Mouse (Mus musculus): ENCODE measurements at regions not wholly inside any gene's neighbourhood (a gene's known extent, or its start where the extent isn't known, plus 50 kb on each side); places are given as distances from the start of the nearest gene placed in this dataset.

DNA sequence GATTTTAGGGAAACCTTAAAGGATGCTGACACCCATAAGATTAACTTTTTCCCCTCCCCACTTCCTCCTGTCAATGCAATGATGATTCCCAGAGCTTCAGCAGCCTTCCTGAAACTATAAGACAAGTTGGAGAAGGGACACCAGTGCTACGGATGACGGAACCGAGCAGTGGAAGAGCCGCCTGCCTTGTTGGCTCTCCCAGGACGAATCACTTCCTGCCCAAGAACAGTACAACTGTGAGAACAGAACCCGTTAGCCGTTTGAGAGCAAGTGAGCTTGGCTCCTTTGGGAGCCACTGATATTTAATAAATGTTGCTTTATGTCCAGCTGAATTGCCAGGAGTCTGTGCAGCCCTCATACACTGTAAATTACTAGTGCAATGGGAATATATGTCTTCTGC, 166.8 kb upstream of the Spdye4c start:
- H3K4me1 ChIP-seq (ENCODE audit: control insufficient read depth, insufficient read depth, low read length), result peaks cover 9% of the 10 kb centered on the region; the same call in 1 of the 2 replicates

DNA sequence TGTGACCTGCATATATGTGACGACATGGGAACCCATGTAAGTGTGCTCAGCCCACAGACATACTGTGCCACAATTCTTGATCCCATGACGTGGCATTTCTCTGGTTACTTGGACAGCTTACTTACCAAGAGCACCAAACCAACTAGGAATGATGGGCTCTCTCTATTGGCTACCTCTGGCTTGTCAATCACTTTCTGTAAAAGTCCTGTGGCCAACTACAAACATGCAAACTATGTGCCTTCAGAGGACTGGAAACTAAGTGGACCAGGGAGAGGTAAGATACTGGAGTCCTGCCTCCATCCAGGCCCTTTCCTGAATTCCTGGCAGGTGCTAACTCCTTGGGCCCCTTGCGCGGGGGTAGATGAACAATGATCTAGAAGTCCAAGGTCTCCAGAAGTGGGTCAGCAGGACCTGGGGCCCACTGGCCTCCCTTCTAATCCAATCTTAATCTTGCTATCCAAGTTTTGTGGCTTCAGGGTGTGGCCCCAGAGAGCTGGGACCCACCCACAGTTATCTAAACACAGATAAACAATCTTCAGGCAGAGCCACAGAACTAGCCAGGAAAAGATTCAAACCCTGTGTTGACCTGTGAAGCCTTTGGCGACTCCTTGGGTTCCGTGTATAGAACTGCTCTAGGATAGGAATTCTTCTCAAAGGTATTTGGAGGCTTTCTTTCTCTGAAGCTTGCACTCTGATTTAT, 163.7 kb upstream of the Spdye4c start:
- WGBS, result 86% methylated on average over 6 of the region's 6 CpGs

More for the DNA sequence above, 166.8 kb upstream of the Spdye4c start:
- H3K27me3 ChIP-seq (ENCODE audit: control insufficient read depth, insufficient read depth, low read length), result no peaks in the 10 kb centered on the region
- 61% methylated on average over 7 of the region's 7 CpGs for WGBS
- DNase-seq (ENCODE audit: low spot score) (no peak), ATAC-seq (ENCODE audit: low FRiP score, low read depth) (no peak)
- H3K9me3 ChIP-seq (ENCODE audit: control insufficient read depth, low read length), result no peaks in the 10 kb centered on the region
- no peaks in the 10 kb centered on the region for H3K36me3 ChIP-seq (ENCODE audit: control insufficient read depth, insufficient read depth, low read length)
- no peak overlapping the region for H3K9ac ChIP-seq (ENCODE audit: low read depth, low read length, severe bottlenecking)
- no peak overlapping the region for H3K4me2 ChIP-seq (replicated peaks; ENCODE audit: low read depth, low read length, severe bottlenecking)
- no peak overlapping the region for H3K27ac ChIP-seq (replicated peaks; ENCODE audit: low read depth, low read length)
- TF ChIP-seq POLR2A (IDR thresholded peaks at IDR 0.05; ENCODE audit: borderline replicate concordance, extremely low read depth, insufficient read depth, insufficient read length), result no peak
- H3K4me3 ChIP-seq (replicated peaks; ENCODE audit: low read length), result no peak overlapping the region

DNA sequence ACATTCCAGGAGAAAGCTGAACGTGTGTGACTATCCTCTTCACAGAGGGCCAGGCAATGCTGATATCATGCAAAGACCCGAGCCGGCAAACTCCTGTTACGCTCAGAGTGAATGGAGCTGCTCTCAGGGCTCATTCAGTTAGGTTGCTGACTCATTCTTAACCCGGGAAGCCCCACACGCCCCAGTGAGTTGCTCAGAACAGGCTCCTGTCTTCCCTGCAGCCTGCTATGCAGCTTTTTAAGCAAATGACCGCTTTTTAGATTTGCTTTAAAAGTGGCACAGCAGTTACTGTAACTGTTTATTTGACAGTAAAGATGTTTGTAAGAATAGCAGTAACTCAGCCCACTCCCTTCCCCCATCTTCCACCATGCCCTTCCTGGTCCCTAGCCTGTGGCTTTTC, 162.9 kb upstream of the Spdye4c start:
- no peak overlapping the region; the same call in 1 of the 2 replicates for H3K4me3 ChIP-seq (replicated peaks; ENCODE audit: low read length)
- no peaks in the 10 kb centered on the region for H3K9me3 ChIP-seq (ENCODE audit: control insufficient read depth, low read length)
- ATAC-seq (ENCODE audit: low FRiP score, low read depth), result no peak
- no peak overlapping the region for H3K27ac ChIP-seq (replicated peaks; ENCODE audit: low read depth, low read length)
- peaks cover 12% of the 10 kb centered on the region; the same call in 1 of the 2 replicates for H3K4me1 ChIP-seq (ENCODE audit: control insufficient read depth, insufficient read depth, low read length)
- WGBS, result 25% methylated on average over 7 of the region's 7 CpGs
- no peaks in the 10 kb centered on the region for H3K27me3 ChIP-seq (ENCODE audit: control insufficient read depth, insufficient read depth, low read length)
- H3K36me3 ChIP-seq (ENCODE audit: control insufficient read depth, insufficient read depth, low read length), result no peaks in the 10 kb centered on the region
- DNase-seq (ENCODE audit: low spot score), result no peak
- H3K4me2 ChIP-seq (replicated peaks; ENCODE audit: low read depth, low read length, severe bottlenecking), result peak overlapping the region; percentile 5; the same call in 1 of the 2 replicates
- TF ChIP-seq POLR2A (IDR thresholded peaks at IDR 0.05; ENCODE audit: borderline replicate concordance, extremely low read depth, insufficient read depth, insufficient read length), result no peak
- no peak overlapping the region for H3K9ac ChIP-seq (ENCODE audit: low read depth, low read length, severe bottlenecking)

More for the DNA sequence above, 163.7 kb upstream of the Spdye4c start:
- no peak overlapping the region for H3K27ac ChIP-seq (replicated peaks; ENCODE audit: low read depth, low read length)
- no peaks in the 10 kb centered on the region for H3K27me3 ChIP-seq (ENCODE audit: control insufficient read depth, insufficient read depth, low read length)
- no peak overlapping the region for H3K9ac ChIP-seq (ENCODE audit: low read depth, low read length, severe bottlenecking)
- no peak for DNase-seq (ENCODE audit: low spot score)
- H3K36me3 ChIP-seq (ENCODE audit: control insufficient read depth, insufficient read depth, low read length), result no peaks in the 10 kb centered on the region
- no peak overlapping the region for H3K4me2 ChIP-seq (replicated peaks; ENCODE audit: low read depth, low read length, severe bottlenecking)
- H3K4me3 ChIP-seq (replicated peaks; ENCODE audit: low read length), result no peak overlapping the region
- no peak for ATAC-seq (ENCODE audit: low FRiP score, low read depth)
- peaks cover 12% of the 10 kb centered on the region; the same call in 1 of the 2 replicates for H3K4me1 ChIP-seq (ENCODE audit: control insufficient read depth, insufficient read depth, low read length)
- H3K9me3 ChIP-seq (ENCODE audit: control insufficient read depth, low read length), result no peaks in the 10 kb centered on the region
- no peak for TF ChIP-seq POLR2A (IDR thresholded peaks at IDR 0.05; ENCODE audit: borderline replicate concordance, extremely low read depth, insufficient read depth, insufficient read length)

DNA sequence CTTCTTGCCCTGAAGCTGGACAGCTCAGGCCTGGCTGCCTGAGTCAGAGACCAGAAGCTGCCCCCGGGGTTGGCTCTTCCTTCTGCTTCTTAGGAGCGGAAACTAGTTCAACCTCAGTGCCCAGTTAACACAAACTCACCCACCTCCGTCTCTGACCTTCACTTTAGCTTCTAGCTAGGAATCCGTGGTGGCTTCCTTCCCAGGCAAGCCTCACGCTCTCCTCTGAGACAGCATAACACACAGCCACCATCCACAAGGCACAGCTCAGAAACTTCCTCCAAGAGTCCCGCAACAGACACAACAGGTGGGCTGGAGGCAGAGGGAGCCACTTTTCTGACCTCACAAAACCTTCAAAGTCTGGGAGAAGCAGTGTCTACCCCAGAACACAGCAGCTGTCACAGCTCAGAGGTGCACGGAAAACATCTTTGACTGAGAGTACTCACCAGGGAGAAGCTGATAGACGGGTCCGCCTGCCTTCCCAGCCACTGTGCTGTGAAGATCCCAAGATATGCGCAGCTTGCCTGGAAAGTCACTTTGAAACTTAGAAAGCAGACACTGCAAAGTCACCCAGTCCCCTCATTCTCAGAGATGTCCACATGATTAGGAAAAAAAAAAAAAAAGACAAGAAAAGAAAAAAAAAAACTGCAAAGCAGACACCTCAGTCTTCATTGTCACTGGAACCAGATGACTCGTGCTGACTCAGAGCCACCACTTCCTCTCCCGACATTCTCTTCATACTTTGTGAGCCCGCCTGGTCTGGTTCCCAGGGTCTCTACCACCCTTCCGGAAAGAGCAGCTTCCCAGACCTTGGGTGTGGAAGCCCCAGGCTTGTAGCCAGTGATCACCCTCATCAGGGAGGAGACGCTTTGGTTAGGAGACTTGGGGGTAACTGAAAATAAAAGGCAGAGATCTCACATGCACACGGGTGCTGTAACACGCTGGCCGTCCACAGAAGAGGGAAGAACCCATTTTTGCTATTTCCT, 162.1 kb upstream of the Spdye4c start:
- no peaks in the 10 kb centered on the region for H3K9me3 ChIP-seq (ENCODE audit: control insufficient read depth, low read length)
- H3K4me2 ChIP-seq (replicated peaks; ENCODE audit: low read depth, low read length, severe bottlenecking), result peak overlapping the region; percentile 5; the same call in 1 of the 2 replicates
- H3K4me3 ChIP-seq (replicated peaks; ENCODE audit: low read length), result no peak overlapping the region; the same call in 1 of the 2 replicates
- 46% methylated on average over 18 of the region's 18 CpGs for WGBS
- H3K27ac ChIP-seq (replicated peaks; ENCODE audit: low read depth, low read length), result peak overlapping the region; percentile 46; the same call in 1 of the 2 replicates
- peaks cover 12% of the 10 kb centered on the region; the same call in 1 of the 2 replicates for H3K4me1 ChIP-seq (ENCODE audit: control insufficient read depth, insufficient read depth, low read length)
- H3K27me3 ChIP-seq (ENCODE audit: control insufficient read depth, insufficient read depth, low read length), result no peaks in the 10 kb centered on the region
- DNase-seq (ENCODE audit: low spot score), result peak; percentile 41
- no peak; the same call in 1 of the 2 replicates for ATAC-seq (ENCODE audit: low FRiP score, low read depth)
- TF ChIP-seq POLR2A (IDR thresholded peaks at IDR 0.05; ENCODE audit: borderline replicate concordance, extremely low read depth, insufficient read depth, insufficient read length), result no peak
- H3K36me3 ChIP-seq (ENCODE audit: control insufficient read depth, insufficient read depth, low read length), result no peaks in the 10 kb centered on the region
- H3K9ac ChIP-seq (ENCODE audit: low read depth, low read length, severe bottlenecking), result no peak overlapping the region

DNA sequence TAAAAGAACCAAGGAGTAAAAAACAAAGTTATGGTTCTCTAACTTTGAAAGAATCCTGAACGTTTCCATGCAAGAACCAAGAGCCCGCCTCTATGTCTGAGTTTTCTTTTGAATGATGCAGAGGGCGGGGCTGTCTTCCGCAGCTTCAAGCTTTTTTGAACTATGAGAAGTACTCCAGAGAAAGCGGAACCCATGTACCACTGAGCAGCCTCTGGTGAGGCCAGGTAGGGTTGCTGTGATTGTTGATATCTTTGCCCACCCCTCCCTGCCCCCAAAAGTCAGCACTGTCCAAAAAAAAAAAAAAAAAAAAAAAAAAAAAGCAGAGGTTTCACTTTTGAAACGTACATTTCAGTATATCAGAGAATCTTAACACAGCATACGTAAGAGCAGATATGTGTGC, 161.2 kb upstream of the Spdye4c start:
- no peaks in the 10 kb centered on the region for H3K27me3 ChIP-seq (ENCODE audit: control insufficient read depth, insufficient read depth, low read length)
- no peaks in the 10 kb centered on the region for H3K9me3 ChIP-seq (ENCODE audit: control insufficient read depth, low read length)
- H3K4me3 ChIP-seq (replicated peaks; ENCODE audit: low read length), result no peak overlapping the region
- H3K27ac ChIP-seq (replicated peaks; ENCODE audit: low read depth, low read length), result no peak overlapping the region
- peaks cover 12% of the 10 kb centered on the region; the same call in 1 of the 2 replicates for H3K4me1 ChIP-seq (ENCODE audit: control insufficient read depth, insufficient read depth, low read length)
- H3K9ac ChIP-seq (ENCODE audit: low read depth, low read length, severe bottlenecking), result no peak overlapping the region
- no peak for ATAC-seq (ENCODE audit: low FRiP score, low read depth)
- DNase-seq (ENCODE audit: low spot score), result no peak
- no peaks in the 10 kb centered on the region for H3K36me3 ChIP-seq (ENCODE audit: control insufficient read depth, insufficient read depth, low read length)
- H3K4me2 ChIP-seq (replicated peaks; ENCODE audit: low read depth, low read length, severe bottlenecking), result no peak overlapping the region
- no peak for TF ChIP-seq POLR2A (IDR thresholded peaks at IDR 0.05; ENCODE audit: borderline replicate concordance, extremely low read depth, insufficient read depth, insufficient read length)
- WGBS, result 64% methylated on average over 7 of the region's 7 CpGs

All from limb, embryonic 14.5 days (tissue).